Mouse (Mus musculus) lung, postnatal 14 days (tissue): ENCODE data around the gene Rasgef1a.

Experiments used
- DNase-seq: peaks from one replicate; pipeline ENCODE4 v3.0.0; 2021

The Rasgef1a gene

DNA sequence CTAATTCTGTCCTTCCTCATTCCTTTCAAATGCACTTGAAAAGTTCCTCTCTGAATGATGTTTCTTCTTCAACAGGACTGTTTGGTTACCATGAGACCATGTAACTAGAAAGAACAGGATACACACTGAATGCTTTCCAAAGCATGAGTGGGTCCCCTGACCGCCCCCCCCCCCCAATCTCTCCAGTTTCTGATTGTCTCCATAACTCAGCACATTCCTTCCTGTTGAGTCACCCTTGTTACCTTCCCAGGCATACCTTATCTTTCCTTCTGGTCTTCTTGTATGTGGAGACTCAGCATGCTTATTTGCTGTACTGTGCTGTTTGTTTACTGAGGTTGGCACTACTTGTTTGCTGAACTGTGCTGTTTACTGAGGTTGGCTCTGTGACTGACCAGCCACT lies 20.2 kb downstream of the Rasgef1a start:
- no peak for DNase-seq

GRCm38 (mm10) chr6:118035639-118036038 lies 24.4 kb downstream of the Rasgef1a start:
- no peak for DNase-seq

GRCm38 (mm10) chr6:118036118-118036805 lies 25.0 kb downstream of the Rasgef1a start:
- DNase-seq: peak; percentile 51

DNA sequence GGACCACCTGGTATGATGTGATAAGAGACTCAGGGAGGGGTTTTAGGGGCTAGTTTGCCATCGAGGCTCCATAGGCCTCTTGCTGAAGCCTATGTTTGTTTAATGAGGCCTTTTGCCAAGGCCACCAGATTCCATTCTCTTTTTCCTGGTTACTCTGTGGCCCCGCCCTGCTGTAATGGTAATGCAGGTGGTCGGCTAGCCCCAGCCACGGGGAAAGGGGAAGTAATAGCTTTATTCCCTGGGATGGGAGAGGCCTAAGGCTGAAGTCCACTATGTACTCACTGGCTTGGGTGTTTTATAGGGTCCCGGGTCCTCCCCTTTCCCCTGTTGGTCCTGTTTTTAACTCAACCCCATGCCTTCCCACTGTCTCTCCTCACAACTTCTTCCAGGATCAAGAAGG lies 25.6 kb downstream of the Rasgef1a start:
- DNase-seq: no peak

GRCm38 (mm10) chr6:118045180-118045579 lies 33.9 kb downstream of the Rasgef1a start:
- DNase-seq: no peak

DNA sequence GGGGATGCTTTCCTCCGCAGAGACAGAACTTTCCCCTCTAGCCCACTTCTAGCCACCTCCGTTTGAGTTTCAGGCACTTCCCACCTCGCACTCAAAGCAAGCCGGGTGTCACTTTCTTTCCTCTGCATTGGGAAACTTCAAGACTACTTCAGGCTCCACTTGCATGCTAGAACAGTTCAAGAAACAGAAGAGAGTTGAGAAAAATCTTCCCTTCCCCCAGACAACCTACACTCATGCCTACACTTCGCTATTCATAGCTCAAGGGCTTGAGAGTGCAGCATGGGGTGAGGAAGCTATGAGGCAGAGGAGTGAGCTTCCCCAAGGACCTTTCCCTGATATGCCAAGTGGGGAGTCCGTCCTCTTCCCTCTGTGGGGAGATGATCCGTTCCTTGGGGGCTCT lies 34.7 kb downstream of the Rasgef1a start:
- no peak for DNase-seq

- DNase-seq: no peak
Observed at GRCm38 (mm10) chr6:118046511-118046910, 35.3 kb downstream of the Rasgef1a start.

DNA sequence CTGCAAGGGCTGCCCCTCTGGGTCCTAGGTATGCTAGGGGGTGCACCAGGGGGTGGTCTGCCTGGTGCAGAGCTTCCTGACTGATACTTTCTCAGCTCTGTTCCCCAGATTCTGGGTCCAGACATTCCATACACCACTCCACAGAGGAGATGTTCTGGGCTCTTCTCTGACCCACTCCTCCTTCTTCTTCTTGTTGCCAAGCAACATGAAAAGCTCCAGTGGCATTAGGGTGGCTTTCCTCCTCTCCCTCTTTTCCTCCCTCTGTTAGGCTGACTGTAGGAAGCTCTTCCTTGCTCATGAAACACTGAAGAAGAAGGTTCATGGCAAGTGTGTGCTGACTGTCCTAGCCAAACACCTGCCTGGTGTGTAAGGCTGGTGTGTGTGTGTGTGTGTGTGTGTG lies 35.7 kb downstream of the Rasgef1a start:
- no peak for DNase-seq

DNA sequence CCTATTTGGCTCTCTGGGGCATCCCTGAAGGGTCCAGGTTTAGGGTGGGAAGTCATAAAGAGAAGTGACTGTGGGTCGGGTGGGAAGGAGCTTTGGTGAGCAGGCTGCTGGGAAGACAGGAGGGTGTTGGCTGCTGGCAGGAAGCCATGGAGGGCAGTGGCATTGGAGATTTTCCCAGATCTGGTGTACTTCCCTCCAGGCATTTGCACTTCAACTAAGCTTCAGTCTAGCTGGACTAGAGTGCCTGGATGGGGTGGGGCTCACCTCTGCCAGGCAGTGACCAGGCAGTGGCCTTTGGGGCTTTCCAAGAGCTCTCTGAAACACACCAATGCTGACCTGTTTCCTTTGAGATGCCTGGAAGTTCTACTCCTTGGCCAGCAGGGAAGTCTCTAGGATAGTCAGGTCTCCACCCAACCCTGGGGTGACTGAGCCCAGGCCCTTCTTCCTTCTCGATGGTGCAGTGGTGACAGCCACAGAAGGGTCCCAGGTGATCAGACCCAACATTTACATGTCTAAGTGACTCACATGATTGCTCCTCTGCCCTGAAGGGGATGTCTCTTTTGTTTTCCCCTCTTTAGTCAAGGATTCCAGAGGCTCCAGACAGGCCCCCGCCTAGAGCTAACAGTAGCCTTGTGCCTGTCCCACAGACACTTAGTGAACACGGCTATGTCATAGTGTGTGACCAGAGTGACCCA lies 36.7 kb downstream of the Rasgef1a start:
- DNase-seq: peak; percentile 84

- no peak for DNase-seq
Observed at GRCm38 (mm10) chr6:118049776-118050175, 38.5 kb downstream of the Rasgef1a start.

- no peak for DNase-seq
Observed at GRCm38 (mm10) chr6:118051474-118051873, 40.2 kb downstream of the Rasgef1a start.

DNA sequence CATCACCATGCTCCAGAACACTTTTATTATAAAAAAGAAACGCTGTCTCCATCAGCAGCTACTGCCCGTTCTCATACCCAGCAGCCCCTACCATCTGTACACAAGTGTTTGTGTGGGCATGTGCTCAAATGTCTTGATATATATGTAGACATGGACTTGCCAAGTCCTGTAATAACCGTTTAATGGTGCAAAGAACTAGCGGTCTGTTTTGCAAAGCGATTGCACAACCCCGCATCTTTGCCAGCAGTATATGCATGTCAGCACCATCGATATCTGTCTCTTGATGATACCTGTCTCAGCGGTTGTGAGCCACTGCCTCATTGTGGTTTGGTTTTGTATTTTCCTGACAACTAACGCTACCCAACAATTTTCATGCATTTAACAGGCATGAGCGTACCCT lies 44.0 kb downstream of the Rasgef1a start:
- DNase-seq: no peak

GRCm38 (mm10) chr6:118061266-118061665 lies 50.0 kb downstream of the Rasgef1a start:
- DNase-seq: no peak

- DNase-seq: no peak
Observed at GRCm38 (mm10) chr6:118063266-118063665, 52.0 kb downstream of the Rasgef1a start.

GRCm38 (mm10) chr6:118064968-118065530 lies 53.8 kb downstream of the Rasgef1a start:
- DNase-seq: peak; percentile 84

GRCm38 (mm10) chr6:118065837-118066198 lies 54.6 kb downstream of the Rasgef1a start:
- no peak for DNase-seq

DNA sequence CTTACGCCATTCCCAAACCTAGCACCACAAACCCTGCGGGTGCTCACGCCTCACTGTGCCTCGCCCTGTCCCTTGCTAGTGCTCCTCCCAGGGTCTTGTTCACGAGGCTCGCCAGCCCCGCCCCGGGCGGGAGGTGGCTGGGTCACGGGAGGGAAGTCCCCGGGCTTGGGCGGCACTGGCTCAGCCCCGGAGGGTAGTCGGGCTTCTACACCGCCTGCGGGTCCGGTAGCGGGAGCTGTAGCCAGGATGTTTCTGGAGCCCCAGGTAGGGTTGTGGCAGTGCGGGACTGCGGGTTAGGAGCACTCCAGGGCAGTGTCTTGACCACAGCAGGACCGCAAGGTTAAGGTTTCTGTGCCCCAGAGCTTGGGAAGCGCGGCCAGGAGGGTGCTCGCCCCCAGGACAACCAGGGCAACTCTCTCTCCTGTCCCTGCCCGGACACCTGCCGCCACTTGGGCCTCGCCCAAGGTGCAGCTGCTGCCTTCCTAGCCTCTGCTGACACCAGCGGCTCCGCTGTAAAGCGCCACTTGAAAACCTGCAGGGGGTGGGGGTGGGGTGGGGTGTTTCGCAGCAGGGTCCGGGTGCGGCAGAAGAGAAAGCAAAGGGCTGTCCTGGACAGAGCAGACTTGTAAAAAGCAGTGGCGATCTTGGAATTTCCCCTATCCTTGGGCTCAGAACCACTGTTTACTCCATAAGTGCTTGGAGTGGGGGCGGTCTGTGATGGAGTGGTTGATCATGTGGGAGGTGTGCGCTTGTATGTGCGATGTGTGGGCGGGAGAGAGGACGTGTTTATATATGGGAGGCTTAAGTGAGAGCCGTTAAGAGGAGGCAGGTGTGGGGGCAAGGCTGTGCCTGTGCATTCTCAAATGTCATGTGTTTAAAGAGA lies 55.2 kb downstream of the Rasgef1a start:
- peak; percentile 76 for DNase-seq

- DNase-seq: no peak
Observed at GRCm38 (mm10) chr6:118067720-118068119, 56.5 kb downstream of the Rasgef1a start.

DNA sequence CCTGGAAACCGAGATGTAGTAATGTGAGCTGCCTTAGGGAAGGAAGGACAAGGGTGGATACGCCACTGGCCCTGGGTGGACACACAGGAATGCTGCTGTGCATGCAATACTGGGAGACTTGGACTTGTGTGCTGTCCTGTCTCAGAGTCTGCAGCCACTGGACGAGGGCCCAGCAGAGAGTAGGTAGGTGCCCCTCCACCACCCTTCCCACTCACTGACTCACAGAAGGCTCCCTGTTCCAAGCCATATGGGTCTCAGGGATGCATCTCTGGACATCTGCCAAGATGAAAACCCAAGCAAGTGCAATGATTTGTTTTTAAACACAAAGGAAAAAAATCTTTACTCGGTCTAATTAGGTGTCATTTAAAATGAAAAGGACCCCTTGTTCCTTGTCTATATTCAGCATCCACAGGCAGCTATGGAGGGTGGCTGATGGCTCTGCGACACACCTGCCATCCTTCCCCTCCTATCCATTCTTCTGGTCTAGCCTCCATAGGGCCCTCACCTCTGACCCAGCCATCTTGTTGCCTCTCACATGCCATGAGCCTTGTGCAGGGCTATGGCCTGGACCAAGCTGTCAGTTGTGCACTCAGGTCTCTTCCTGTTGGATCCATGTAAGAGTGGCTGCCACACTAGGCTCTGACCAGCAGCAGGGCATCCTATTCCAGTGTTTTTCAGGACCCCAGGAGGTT lies 59.2 kb downstream of the Rasgef1a start:
- no peak for DNase-seq

DNA sequence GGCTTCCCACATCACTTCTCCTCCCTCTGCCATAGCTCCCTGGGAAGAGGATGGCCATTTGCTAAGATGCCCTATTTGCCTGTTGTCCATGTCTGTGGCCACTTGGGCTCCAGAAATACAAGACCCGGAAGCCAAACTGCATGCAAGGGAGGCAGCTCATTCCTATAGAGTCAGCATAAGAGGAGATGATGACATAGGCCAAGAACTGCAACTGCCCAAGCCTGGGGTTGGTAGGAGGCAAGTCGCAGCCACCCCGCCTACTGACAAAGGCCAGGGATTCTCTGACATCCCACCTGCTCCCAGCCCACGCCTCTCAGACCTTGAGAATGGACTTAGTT lies 59.7 kb downstream of the Rasgef1a start:
- DNase-seq: no peak

GRCm38 (mm10) chr6:118071416-118071815 lies 60.2 kb downstream of the Rasgef1a start:
- DNase-seq: no peak

GRCm38 (mm10) chr6:118072176-118072575 lies 60.9 kb downstream of the Rasgef1a start:
- no peak for DNase-seq

DNA sequence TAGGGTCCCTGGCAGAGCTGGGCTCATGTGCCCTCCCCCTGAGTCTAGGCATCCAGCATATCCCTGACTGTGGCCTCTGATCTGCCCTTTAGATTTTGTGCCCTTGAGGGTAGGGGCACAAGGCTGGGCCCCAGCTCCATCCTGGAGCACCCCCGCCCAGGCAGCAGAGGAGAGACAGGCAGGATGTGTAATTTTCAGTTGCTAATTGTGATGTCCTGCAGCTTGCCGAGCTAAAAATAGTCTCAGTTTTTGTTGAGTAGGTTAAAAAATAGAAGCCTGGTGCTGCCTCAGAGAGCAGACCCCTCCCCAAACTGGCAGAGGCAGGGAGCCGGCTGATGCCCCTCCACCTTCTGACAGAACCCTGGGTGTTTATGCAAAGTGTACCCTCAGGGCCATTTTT lies 62.9 kb downstream of the Rasgef1a start:
- no peak for DNase-seq
